Mouse (Mus musculus) erythroblast, embryonic 14.5 days (primary cell): Measurements from ENCODE around the gene Rhoc.

ENCODE experiments used
- GATA1 ChIP-seq: IDR thresholded peaks from 2 replicates; pipeline ENCODE4 v1.6.1; 2012; ENCODE audit warnings: low read length, inconsistent platforms, mixed read lengths
- TAL1 ChIP-seq: IDR thresholded peaks from 3 replicates; pipeline ENCODE4 v1.6.1; 2012; ENCODE audit warnings: low read length, inconsistent platforms, mixed read lengths

- no peak for TF ChIP-seq GATA1
- TF ChIP-seq TAL1: no peak
Measured at GRCm38 (mm10) chr3:104743161-104743560, 45.0 kb upstream of the Rhoc start.
